ENCODE assay signal across 23 mouse cellular contexts in the genomic region with DNA sequence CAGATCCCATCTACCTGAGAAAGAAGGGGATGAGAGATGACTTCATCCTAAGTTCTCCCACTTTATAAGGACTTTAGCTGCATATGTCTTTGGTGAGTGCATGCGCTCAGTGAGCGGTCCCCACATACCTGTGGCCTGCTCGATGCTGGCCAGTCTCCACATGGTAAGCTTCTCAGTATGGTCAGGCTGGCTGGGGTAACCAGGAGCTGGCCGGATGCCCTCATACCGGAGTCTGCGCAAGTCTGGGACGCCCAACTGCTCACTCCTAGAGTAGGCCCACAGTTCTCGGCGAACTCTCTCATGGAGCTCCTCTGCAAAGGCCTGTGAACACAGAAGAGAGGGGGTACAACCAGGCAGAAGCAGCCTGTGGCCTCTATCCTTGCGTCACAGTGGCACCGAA.
DNase-seq lines count a peak whose midpoint lies in the region; ATAC-seq lines count a peak whose summit lies in the region.
"Had no signal": no experiment of that assay in that cellular context is flagged by ENCODE, and none has a peak within 500 bp of the region (broad histone marks: within the 10 kb centered on the region; RNA-seq: fewer than 3 reads in every experiment).

No protein-coding gene starts in this region.

- ATAC-seq in forebrain, embryonic 13.5 days = no peak
- ATAC-seq: forebrain, embryonic 14.5 days; hindbrain, embryonic 16.5 days; intestine, embryonic 16.5 days; liver, postnatal 0 days; lung, postnatal 0 days had no signal

- 96% methylated on average over 11 of the region's 11 CpGs for WGBS in forebrain, embryonic 13.5 days

- no peak overlapping the region for H3K4me2 ChIP-seq in forebrain, embryonic 13.5 days
- H3K4me2 ChIP-seq: liver, embryonic 11.5 days; midbrain, embryonic 12.5 days; neural tube, embryonic 15.5 days had no signal

- H3K9ac ChIP-seq in forebrain, embryonic 13.5 days = no peak overlapping the region
- H3K9ac ChIP-seq: liver, postnatal 0 days; midbrain, embryonic 12.5 days; neural tube, embryonic 15.5 days had no signal

- H3K9me3 ChIP-seq in forebrain, embryonic 13.5 days (replicated peaks) = no peaks in the 10 kb centered on the region
- H3K9me3 ChIP-seq: midbrain, embryonic 12.5 days; neural tube, embryonic 15.5 days had no signal

- no peaks in the 10 kb centered on the region for H3K27me3 ChIP-seq in forebrain, embryonic 13.5 days
- H3K27me3 ChIP-seq: midbrain, embryonic 12.5 days; neural tube, embryonic 15.5 days had no signal

- intact Hi-C loops in heart, postnatal 14 days (cut with DNase I) = no loop called here
- intact Hi-C loops in heart, postnatal 25 days (cut with DNase I) = no loop called here

- H3K4me1 ChIP-seq in forebrain, embryonic 13.5 days = no peaks in the 10 kb centered on the region
- H3K4me1 ChIP-seq: midbrain, embryonic 12.5 days; neural tube, embryonic 15.5 days had no signal

- H3K27ac ChIP-seq in forebrain, embryonic 13.5 days = no peak overlapping the region
- H3K27ac ChIP-seq: heart, adult 2 months; layer of hippocampus, adult 2 months; midbrain, embryonic 12.5 days; neural tube, embryonic 15.5 days had no signal

- DNase-seq in heart, postnatal 14 days = peak; percentile 36 to 52
- DNase-seq in heart, postnatal 25 days (ENCODE audit: low spot score) = no peak
- DNase-seq in cerebellum, adult 11-12 months = peak; percentile 58
- peak; percentile 57 for DNase-seq in cerebellum, adult 9-10 months
- DNase-seq in heart, postnatal 4 days = peak; percentile 44
- no peak for DNase-seq in spleen, postnatal 36 days (ENCODE audit: low spot score in 2 of 2)
- DNase-seq: adrenal gland, postnatal 14 days; gastrocnemius, postnatal 10 days; kidney, adult 9 months; kidney, postnatal 14 days; liver, postnatal 0 days; thymus, adult 18-20 months; thymus, postnatal 36 days had no signal

- H3K36me3 ChIP-seq in forebrain, embryonic 13.5 days (ENCODE audit: poor library complexity, severe bottlenecking) = peaks cover 34% of the 10 kb centered on the region

- H3K4me3 ChIP-seq in forebrain, embryonic 13.5 days = no peak overlapping the region
- H3K4me3 ChIP-seq: heart, adult 2 months; layer of hippocampus, adult 2 months; midbrain, embryonic 12.5 days; neural tube, embryonic 15.5 days had no signal

Comparison
In these comparisons a context has a peak if more than half of its experiments do, and no peak if none do; other contexts are left out.
1. DNase-seq: peak in heart, postnatal 14 days (2 of 2), cerebellum, adult 11-12 months (single experiment), cerebellum, adult 9-10 months (single experiment) and heart, postnatal 4 days (single experiment); none in heart, postnatal 25 days (single experiment) and spleen, postnatal 36 days (0 of 2).